Mouse (Mus musculus): Measurements from ENCODE around the gene Olfr1247. TPM values are rescaled to one million over a fixed set of nuclear protein-coding genes. Genes with fewer than 3 reads are reported as not detected.
"Not testable (repeated sequence)": the region's sequence is repeated elsewhere in the genome, so short reads cannot be mapped to it uniquely, and the experiment has no call there.

Gene Olfr1247
- not detected in 2 replicates for polyA plus RNA-seq (2012; rRNA removed)

- TF ChIP-seq CTCF (IDR thresholded peaks at IDR 0.05; ENCODE audit: borderline replicate concordance, extremely low read depth, insufficient read depth, insufficient read length) (no peak), POLR2A (IDR thresholded peaks at IDR 0.05; ENCODE audit: borderline replicate concordance, extremely low read depth, insufficient read depth, insufficient read length, poor library complexity, severe bottlenecking) (no peak)
- DNase-seq (ENCODE audit: low read depth), result no peak
These were observed at the start of gene Olfr1247 for GRCm38 (mm10) chr2:89614030-89614429. Olfr1247 (minus strand) TSS chr2:89614130.

GRCm38 (mm10) chr2:89661367-89661766 lies 47.4 kb upstream of the Olfr1247 start, which contains the start of gene Olfr1250:
Olfr1250 (minus strand) TSS chr2:89661467.
- DNase-seq (ENCODE audit: low read depth), result no peak
- TF ChIP-seq CTCF (IDR thresholded peaks at IDR 0.05; ENCODE audit: borderline replicate concordance, extremely low read depth, insufficient read depth, insufficient read length) (no peak), POLR2A (IDR thresholded peaks at IDR 0.05; ENCODE audit: borderline replicate concordance, extremely low read depth, insufficient read depth, insufficient read length, poor library complexity, severe bottlenecking) (no peak)

GRCm38 (mm10) chr2:89634883-89635282 lies 21.0 kb upstream of the Olfr1247 start, which contains the start of gene Olfr1249:
Olfr1249 (minus strand) TSS chr2:89634983.
- TF ChIP-seq POLR2A (IDR thresholded peaks at IDR 0.05; ENCODE audit: borderline replicate concordance, extremely low read depth, insufficient read depth, insufficient read length, poor library complexity, severe bottlenecking) (no peak), CTCF (IDR thresholded peaks at IDR 0.05; ENCODE audit: borderline replicate concordance, extremely low read depth, insufficient read depth, insufficient read length) (no peak)
- DNase-seq (ENCODE audit: low read depth), result no peak

- DNase-seq (ENCODE audit: low read depth), result not testable (repeated sequence)
These were observed 4.2 kb upstream of the Olfr1247 start, which contains the start of gene Olfr1248 for GRCm38 (mm10) chr2:89618145-89618544. Olfr1248 (minus strand) TSS chr2:89618245.

DNA sequence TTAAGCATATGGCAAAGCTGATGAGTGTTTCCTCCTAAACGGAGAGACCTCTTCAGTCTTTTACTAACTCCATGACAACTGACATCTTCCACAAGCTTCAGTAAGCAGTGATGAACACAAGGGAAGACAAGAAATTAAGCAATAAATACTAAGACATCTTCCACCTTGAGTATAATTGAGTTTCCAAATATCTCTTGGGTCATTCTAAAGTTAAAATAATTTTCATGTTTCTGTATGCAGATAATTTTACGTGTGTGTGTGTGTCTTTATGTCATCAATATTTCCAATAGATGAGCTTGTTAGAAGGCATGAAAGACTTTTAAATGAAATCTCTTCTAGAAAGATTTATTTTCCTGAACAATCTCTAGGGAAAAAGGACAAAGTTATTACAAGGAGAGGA lies 20.9 kb downstream of the Olfr1247 start, which contains the start of gene Olfr1246:
TSS of gene Olfr1246 (minus strand) at position 101 of the 400 bp plus-strand sequence.
- no peak for DNase-seq (ENCODE audit: low read depth)

DNA sequence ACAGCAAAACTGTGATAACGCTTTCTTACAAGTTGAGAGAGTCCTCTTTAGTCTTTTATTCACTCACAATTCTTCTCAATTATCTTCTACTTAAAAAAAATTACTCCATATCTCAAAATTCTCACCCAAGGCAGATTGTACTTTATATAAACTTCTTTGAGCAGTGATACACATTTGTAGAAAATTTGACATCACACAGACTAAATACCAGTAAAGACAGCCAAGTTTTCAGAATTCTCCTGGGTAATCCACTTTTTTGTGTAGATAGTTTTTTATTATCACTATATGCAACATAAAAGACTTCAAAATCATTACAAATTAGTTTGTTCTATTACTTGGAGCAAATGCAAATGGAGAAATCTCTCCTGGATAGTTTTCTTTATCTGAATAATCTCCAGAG lies 35.6 kb downstream of the Olfr1247 start, which contains the start of gene Olfr1245:
TSS of gene Olfr1245 (minus strand) at position 101 of the 400 bp plus-strand sequence.
- no peak for TF ChIP-seq POLR2A (IDR thresholded peaks at IDR 0.05; ENCODE audit: borderline replicate concordance, extremely low read depth, insufficient read depth, insufficient read length, poor library complexity, severe bottlenecking)
- no peak for TF ChIP-seq CTCF (IDR thresholded peaks at IDR 0.05; ENCODE audit: borderline replicate concordance, extremely low read depth, insufficient read depth, insufficient read length)

More for the DNA sequence above, 20.9 kb downstream of the Olfr1247 start, which contains the start of gene Olfr1246:
- TF ChIP-seq CTCF (IDR thresholded peaks at IDR 0.05; ENCODE audit: borderline replicate concordance, extremely low read depth, insufficient read depth, insufficient read length) (no peak), POLR2A (IDR thresholded peaks at IDR 0.05; ENCODE audit: borderline replicate concordance, extremely low read depth, insufficient read depth, insufficient read length, poor library complexity, severe bottlenecking) (no peak)

GRCm38 (mm10) chr2:89562706-89563105 lies 51.2 kb downstream of the Olfr1247 start:
- not testable (repeated sequence) for DNase-seq (ENCODE audit: low read depth)

More for the DNA sequence above, 35.6 kb downstream of the Olfr1247 start, which contains the start of gene Olfr1245:
- no peak for DNase-seq (ENCODE audit: low read depth)

Other genes with a start within 250 kb of the Olfr1247 start
- gene Olfr1234, start 249.3 kb downstream of the Olfr1247 start, polyA plus RNA-seq (2012; rRNA removed), result not detected in 2 replicates
- not detected in 2 replicates for gene Olfr1238, start 204.5 kb downstream of the Olfr1247 start, polyA plus RNA-seq (2012; rRNA removed)
- gene Olfr1239, start 193.7 kb downstream of the Olfr1247 start, polyA plus RNA-seq (2012; rRNA removed), result not detected in 2 replicates
- gene Olfr1240, start 171.1 kb downstream of the Olfr1247 start, polyA plus RNA-seq (2012; rRNA removed), result not detected in 2 replicates
- gene Olfr1241, start 127.0 kb downstream of the Olfr1247 start, polyA plus RNA-seq (2012; rRNA removed), result not detected in 2 replicates
- not detected in 2 replicates for gene Olfr1242, start 115.8 kb downstream of the Olfr1247 start, polyA plus RNA-seq (2012; rRNA removed)
- not detected in 2 replicates for gene Olfr1243, start 82.6 kb downstream of the Olfr1247 start, polyA plus RNA-seq (2012; rRNA removed)
- gene Olfr1245, start 35.7 kb downstream of the Olfr1247 start, polyA plus RNA-seq (2012; rRNA removed), result not detected in 2 replicates
- gene Olfr1246, start 21.0 kb downstream of the Olfr1247 start, polyA plus RNA-seq (2012; rRNA removed), result not detected in 2 replicates
- gene Olfr1248, start 4.1 kb upstream of the Olfr1247 start, polyA plus RNA-seq (2012; rRNA removed), result not detected in 2 replicates
- gene Olfr1249, start 20.9 kb upstream of the Olfr1247 start, polyA plus RNA-seq (2012; rRNA removed), result not detected in 2 replicates
- gene Olfr1250, start 47.3 kb upstream of the Olfr1247 start, polyA plus RNA-seq (2012; rRNA removed), result not detected in 2 replicates
- not detected in 2 replicates for gene Olfr1251, start 57.8 kb upstream of the Olfr1247 start, polyA plus RNA-seq (2012; rRNA removed)
- gene Olfr1252, start 110.9 kb upstream of the Olfr1247 start, polyA plus RNA-seq (2012; rRNA removed), result not detected in 2 replicates
- gene Olfr1253, start 143.0 kb upstream of the Olfr1247 start, polyA plus RNA-seq (2012; rRNA removed), result not detected in 2 replicates
- not detected in 2 replicates for gene Olfr1254, start 179.5 kb upstream of the Olfr1247 start, polyA plus RNA-seq (2012; rRNA removed)
- not detected in 2 replicates for gene Olfr1255, start 197.9 kb upstream of the Olfr1247 start, polyA plus RNA-seq (2012; rRNA removed)
- not detected in 2 replicates for gene Olfr1256, start 227.4 kb upstream of the Olfr1247 start, polyA plus RNA-seq (2012; rRNA removed)
- 0.07 and 0.13 TPM in 2 replicates for gene Olfr48, start 234.1 kb upstream of the Olfr1247 start, polyA plus RNA-seq (2012; rRNA removed)